Mouse (Mus musculus): ENCODE data around the gene Cep135.

Cep135 gene

GRCm38 (mm10) chr5:76684658-76685605, 96.4 kb downstream of the Cep135 start:
- DNase-seq = no peak

- DNase-seq = no peak
Observed at GRCm38 (mm10) chr5:76687961-76688600, 99.6 kb downstream of the Cep135 start.

- DNase-seq = no peak
Observed at GRCm38 (mm10) chr5:76688643-76689042, 100.1 kb downstream of the Cep135 start.

GRCm38 (mm10) chr5:76690177-76690593, 101.7 kb downstream of the Cep135 start:
- DNase-seq = no peak

GRCm38 (mm10) chr5:76691251-76691650, 102.8 kb downstream of the Cep135 start:
- no peak for DNase-seq

- DNase-seq = no peak
Observed at GRCm38 (mm10) chr5:76691706-76692424, 103.4 kb downstream of the Cep135 start.

Measured in thymus, postnatal 25 days (tissue).